Mouse (Mus musculus): ENCODE data around the gene Chpf2.

- TF ChIP-seq CTCF (IDR thresholded peaks at IDR 0.05; ENCODE audit: low read depth, low read length) (no peak), POLR2A (IDR thresholded peaks at IDR 0.05; ENCODE audit: borderline replicate concordance, low read depth, low read length) (no peak)
Observed at GRCm38 (mm10) chr5:24550598-24551316, 35.8 kb upstream of the Chpf2 start.
